Mouse (Mus musculus): ENCODE measurements around the gene Pcbp1.

DNA sequence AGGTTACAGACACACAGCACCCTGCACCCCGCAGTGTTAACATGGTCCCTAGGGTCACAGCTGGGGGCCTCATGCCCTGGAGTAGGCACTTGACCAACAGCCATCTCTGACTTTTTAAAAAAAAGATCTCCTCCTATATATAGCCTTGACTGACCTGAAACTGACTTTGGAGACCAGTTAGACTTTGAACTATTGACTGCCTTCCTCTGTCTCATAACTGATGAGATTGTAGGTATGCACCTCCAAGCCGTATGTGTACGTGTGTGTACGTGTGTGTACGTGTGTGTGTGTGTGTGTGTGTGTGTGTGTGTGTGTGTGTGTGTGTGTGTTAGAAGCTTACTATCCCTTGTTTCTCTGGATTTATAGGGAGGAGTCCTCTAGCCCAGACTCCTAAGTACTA lies 44.2 kb downstream of the Pcbp1 start:
- TF ChIP-seq CTCF (IDR thresholded peaks at IDR 0.05; ENCODE audit: low read depth, low read length) (no peak), POLR2A (IDR thresholded peaks at IDR 0.05; ENCODE audit: insufficient read depth, low read length) (no peak), EP300 (IDR thresholded peaks at IDR 0.05; ENCODE audit: insufficient read depth, low read depth, low read length) (no peak)

Data from ES-Bruce4 (cell line).